Mouse (Mus musculus): ENCODE measurements around the gene Rbm4b. TPM values are rescaled to one million over a fixed set of nuclear protein-coding genes. Genes with fewer than 3 reads are reported as not detected.
A peak's percentile ranks its signal among the peaks of the same experiment; 100 is the strongest.

Rbm4b gene
- 10 to 100 TPM; 16.6 to 16.8 TPM for total RNA-seq (2021)
- long read RNA-seq, full-length matches to known transcripts, result 14 of 20 reads
- long read RNA-seq, partial matches to known transcripts, result 1 of 20 reads
- long read RNA-seq, other reads (novel, unspliced or antisense), result 5 of 20 reads

DNA sequence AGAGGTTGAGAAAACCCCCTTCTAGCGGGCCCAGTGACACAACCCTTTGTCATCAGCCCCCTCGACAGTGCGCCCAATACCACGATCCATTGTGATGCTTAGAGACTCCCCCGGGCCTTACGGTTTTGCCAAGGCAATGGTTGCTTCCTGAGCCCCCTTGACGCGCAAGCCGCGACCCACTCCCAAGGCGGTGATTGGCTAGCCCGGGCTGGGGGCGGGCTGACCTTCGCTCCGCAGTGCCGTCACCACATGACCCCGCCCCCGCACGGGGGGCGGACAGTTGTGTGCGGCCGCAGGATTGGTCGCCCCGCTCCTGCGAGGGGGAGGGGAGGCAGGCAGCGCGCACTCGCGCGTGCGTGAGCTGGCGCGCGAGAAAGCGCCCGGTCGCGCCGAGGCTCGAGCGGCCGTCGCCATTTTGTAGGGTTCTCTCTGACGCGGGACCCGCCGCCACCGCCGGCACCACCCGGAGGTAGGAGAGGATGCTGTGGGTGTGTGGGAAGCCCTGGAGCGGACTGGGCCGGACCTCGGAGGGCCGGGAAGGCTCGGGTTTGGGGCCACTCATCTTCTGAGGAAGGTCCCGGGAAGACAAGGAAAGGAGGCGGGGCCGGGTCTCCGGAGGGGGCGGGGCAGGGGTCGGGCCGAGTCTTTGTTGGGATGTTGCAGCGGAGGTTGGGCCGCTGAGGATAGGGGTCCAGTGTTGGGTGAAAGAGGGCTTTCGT, at the start of gene Rbm4b:
Gene Rbm4b, plus strand, starts transcription at position 305 of the 719 bp plus-strand sequence.
- peak; percentile 97 to 99 for DNase-seq (ENCODE audit: low spot score in 2 of 2)

DNA sequence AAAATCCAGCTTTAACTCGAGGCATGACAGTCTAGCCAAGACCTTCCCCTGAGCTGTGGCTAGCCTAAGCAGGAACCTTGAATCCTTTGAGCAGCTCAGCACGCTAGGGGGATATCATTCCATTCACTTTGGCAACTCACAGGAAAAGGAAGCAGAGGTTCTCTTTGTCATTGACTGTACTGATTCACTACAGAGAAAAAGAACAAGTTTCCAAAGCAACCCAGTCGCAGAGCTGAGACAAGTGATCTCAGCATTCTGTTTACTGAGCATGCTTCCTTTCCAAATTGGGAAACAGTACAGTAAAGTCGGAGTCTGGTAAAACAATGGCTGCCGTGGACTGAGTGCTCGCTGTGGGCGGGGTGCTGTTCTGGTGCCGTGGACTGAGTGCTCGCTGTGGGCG, 47.5 kb upstream of the Rbm4b start:
- no peak for DNase-seq (ENCODE audit: low spot score in 2 of 2)

- DNase-seq (ENCODE audit: low spot score in 2 of 2), result peak; percentile 42 to 61
These were observed 45.1 kb upstream of the Rbm4b start, which contains the start of gene Sptbn2 for GRCm38 (mm10) chr19:4711098-4711600. Sptbn2 (plus strand) TSS chr19:4711167.

DNA sequence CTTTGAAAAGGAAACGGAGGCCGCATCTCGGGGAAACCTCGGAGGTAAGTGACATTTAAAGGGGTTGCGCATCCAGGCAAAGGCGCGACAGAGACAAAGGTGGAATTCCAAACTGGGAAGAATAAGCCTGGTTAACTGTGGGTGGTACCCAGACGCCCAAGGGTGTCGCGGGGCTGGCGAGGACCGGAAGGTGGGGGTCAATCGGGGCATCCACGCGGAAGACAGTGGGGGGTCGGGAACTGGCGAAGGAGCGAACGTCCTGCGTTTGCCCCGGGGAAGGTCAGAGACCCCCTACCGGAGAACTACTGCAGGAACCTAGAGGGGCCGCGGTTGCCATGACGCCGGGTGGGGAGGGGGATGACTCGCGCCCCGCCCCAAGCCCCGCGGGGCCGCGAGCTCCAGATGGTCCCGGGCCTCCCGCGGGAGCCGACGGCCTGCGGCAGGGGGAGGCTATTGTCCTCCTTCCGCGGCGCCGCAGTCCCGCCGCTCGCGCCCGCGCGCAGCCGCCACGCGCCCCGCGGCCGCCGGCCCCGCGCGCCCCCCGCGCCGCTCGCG, 44.6 kb upstream of the Rbm4b start:
- DNase-seq (ENCODE audit: low spot score in 2 of 2), result peak; percentile 52 to 64

DNA sequence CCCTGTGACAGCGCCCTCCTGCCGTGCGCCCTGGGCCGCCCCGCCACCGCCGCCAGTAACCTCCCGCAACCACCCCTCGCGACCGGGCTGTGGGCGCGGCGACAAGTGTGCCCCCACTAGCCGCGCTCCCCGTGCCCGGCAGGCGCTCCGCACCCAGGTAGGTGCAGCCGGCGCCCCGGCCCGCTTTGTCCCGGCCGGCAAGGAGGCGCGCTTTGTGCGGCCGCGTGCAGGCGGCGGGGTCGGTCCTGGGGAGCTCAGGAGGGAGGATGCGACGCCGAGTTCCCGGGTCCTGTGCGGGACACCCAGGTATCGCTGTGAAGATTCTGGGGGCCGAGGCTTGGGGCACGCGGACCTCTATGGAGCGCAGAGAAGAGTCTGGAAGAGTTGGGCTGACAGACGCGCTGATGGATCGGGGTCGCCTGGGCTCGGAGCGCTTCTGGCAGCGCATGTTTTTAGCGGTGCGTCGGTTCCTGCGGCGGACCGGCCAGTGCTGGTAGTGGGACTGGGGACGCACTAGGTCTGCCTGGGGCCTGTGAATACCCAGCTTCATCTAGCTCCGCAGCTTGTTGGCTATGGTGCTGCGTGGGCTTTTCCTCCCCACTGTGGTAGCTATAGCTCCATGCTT, 44.0 kb upstream of the Rbm4b start:
- DNase-seq (ENCODE audit: low spot score in 2 of 2), result peak; percentile 40 to 49

DNA sequence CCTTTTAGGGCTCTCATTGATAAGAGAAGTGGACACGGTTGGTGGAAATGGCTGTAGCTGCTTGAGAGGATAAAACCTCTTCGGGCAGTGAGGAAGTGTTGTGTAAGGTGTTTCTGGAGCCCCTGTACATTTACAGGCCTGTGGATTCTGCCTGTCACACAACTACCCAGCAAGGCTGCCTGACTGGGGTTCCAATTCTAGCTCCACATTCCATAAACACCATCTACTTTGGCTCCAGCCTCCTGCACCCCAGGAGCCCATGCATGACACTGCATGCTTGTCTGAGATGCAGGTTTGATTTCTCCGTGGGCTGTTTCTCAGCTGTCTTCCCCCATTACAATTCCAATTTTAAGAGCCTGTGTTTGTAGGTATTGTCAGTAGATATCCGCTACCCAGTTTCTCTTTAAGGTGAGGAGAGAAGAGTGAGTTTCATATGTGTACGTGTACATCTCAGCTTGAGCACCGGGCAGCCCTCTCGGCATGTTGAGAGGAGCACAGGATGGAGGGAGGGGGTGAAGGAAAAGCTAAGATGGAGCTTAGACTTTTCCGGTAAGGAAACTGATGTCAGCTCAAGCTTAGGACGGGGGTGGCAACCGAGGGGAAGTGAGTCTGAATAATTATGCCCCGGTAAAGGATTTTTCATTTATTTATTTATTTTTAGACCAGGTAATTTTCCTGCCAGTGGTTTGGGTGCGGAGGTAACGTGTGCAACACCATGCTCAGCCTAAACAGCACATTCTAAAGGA, 43.3 kb upstream of the Rbm4b start:
- DNase-seq (ENCODE audit: low spot score in 2 of 2), result no peak

DNA sequence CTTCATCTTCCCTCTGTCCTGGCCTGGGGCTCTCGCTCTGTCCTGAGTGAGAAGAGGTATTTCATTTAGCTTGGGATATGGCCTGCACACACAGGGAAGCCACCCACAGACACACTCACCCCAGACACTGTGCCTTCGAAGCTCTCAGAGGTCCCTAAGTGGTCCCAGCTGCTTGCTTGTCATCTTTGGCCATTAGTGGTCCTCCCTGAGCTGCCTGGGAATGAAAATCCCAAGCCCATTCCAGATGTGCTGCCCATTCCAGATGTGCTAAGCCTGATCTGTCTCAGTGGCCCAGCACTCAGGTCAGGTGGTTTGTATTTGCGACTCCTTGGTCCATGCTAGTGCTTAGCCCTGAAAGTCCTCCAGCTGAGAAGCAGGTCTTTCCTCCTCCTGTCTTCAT, 42.4 kb upstream of the Rbm4b start:
- DNase-seq (ENCODE audit: low spot score in 2 of 2), result no peak

DNA sequence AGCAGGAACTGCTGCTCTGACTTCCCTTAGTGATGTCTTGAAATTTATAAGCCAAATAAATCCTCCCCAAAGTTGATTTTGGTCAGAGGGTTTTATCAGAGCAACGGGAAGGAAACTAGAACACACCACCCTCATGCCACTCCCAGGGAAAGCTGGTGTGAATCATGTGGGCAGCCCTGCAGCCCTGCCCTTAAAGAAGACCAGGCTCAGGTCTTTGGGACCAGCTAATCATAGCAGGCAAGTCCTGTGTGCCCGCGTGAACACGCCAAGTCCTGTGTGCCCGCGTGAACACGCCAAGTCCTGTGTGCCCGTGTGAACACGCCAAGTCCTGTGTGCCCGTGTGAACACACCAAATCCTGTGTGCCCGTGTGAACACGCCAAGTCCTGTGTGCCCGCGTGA, 39.5 kb upstream of the Rbm4b start:
- DNase-seq (ENCODE audit: low spot score in 2 of 2), result no peak

- no peak for DNase-seq (ENCODE audit: low spot score in 2 of 2)
These were observed 39.0 kb upstream of the Rbm4b start for GRCm38 (mm10) chr19:4717281-4717680.

DNA sequence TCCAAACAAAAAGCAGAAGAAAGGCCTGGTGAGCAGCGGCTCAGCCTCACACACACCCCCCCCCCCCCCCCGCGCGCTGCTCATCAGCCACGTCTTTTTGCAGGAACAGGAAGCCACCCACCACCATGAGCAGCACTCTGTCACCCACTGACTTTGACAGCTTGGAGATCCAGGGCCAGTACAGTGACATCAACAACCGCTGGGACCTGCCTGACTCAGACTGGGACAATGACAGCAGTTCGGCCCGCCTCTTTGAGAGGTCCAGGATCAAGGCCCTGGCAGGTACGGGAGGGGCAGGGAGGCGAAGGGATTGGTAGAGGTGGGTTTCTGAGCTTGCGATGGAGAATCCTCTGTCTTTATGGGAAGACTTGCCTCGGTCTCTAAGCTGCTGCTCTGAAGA, 37.6 kb upstream of the Rbm4b start:
- no peak for DNase-seq (ENCODE audit: low spot score in 2 of 2)

DNA sequence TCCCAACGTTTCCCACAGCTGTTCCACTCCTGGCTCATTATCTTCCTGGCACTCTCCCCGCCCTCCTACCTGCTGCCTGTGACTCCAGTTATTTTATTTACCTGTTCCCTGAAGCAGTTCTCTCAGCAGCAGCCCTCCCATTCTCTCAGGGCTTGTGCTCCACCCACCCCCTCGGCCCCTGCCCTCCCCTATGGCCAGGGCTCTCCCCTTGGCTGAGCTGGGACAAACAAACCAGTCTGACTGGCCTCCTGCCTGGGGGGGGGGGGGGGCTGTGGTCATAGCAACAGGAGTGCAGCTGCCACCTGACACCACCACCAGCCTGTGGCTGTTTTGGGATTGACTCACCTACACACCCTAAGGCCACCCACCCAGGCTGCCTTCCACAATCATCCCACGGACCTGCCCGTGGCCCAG, 36.9 kb upstream of the Rbm4b start:
- no peak for DNase-seq (ENCODE audit: low spot score in 2 of 2)

- no peak for DNase-seq (ENCODE audit: low spot score in 2 of 2)
These were observed 36.2 kb upstream of the Rbm4b start for GRCm38 (mm10) chr19:4720112-4720511.

- no peak for DNase-seq (ENCODE audit: low spot score in 2 of 2)
These were observed 35.5 kb upstream of the Rbm4b start for GRCm38 (mm10) chr19:4720671-4721244.

DNA sequence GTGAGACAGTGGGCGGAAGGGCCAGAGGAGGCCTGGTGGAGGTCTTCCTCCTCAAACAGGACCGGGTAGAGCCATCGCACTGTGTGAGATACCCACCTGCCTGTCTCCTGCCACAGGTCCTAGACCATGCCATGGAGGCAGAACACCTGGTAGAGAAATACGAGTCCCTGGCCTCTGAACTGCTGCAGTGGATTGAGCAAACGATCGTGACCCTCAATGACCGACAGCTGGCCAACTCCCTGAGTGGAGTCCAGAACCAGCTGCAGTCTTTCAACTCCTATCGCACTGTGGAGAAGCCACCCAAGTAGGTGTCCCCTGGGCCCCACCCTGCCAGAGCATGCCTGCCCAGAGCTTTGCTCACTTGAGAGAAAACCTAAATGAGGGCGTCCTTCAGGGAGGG, 27.1 kb upstream of the Rbm4b start:
- no peak for DNase-seq (ENCODE audit: low spot score in 2 of 2)

- DNase-seq (ENCODE audit: low spot score in 2 of 2), result no peak
These were observed 23.2 kb upstream of the Rbm4b start for GRCm38 (mm10) chr19:4733052-4733451.

DNA sequence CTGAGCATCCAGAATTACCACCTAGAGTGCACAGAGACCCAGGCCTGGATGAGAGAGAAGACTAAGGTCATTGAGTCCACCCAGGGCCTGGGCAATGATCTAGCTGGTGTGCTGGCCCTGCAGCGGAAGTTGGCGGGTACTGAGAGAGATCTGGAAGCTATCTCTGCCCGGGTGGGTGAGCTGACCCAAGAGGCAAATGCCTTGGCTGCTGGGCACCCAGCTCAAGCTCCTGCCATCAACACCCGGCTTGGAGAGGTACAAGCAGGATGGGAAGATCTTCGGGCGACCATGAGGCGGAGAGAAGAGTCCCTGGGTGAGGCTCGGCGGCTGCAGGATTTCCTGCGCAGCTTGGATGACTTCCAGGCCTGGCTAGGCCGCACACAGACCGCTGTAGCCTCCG, 18.4 kb upstream of the Rbm4b start:
- no peak for DNase-seq (ENCODE audit: low spot score in 2 of 2)

DNA sequence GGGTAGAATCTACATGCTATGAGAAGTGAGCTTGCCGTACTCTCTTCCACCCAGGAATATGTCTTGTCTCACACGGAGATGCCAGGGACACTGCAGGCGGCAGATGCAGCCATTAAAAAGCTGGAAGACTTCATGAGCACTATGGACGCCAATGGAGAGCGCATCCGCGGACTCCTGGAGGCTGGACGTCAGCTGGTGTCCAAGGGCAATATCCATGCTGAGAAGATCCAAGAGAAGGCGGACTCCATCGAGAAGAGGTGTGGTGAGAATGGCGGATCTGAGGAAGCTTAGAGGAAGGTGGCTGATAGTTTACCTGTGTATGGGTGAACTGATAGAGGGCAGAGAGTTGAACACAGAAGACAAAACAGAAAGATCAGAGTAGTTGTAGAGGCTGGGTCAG, 17.2 kb upstream of the Rbm4b start:
- no peak for DNase-seq (ENCODE audit: low spot score in 2 of 2)

DNA sequence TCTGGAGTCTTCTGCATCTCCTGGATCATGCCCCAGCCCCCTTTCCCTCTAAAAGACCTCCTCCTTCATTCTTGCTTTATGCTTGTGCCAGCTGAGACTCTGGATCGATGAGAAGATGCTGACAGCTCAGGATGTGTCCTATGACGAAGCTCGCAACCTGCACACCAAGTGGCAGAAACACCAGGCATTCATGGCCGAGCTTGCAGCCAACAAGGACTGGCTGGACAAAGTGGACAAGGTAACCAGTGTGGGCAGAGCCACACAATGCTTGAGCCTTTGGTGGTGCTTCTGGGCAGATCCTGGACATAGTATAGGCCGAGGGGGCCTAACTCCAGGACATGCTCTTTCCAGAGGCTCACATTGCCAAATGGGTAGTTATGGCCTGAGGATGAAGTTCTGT, 16.5 kb upstream of the Rbm4b start:
- DNase-seq (ENCODE audit: low spot score in 2 of 2), result no peak

DNA sequence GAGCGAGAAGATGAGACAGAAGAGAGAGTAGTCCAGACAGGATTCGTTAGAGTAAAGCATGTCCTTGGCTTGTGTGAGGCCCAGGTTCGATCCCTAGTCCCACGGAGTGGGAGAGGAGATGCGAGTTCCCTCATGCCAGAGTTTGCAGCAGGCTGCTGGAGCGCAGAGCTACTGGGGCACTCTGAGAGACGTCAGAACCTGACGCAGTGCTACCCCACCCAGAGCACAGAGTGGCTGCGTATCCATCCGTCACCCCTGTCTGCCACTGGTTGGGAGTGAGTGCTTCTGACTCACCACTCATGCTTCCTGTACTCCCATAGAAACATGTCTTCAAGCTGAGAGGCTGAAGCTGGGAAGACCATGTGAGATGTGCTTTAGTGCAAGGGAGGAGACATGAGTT, 14.8 kb upstream of the Rbm4b start:
- DNase-seq (ENCODE audit: low spot score in 2 of 2), result no peak

DNA sequence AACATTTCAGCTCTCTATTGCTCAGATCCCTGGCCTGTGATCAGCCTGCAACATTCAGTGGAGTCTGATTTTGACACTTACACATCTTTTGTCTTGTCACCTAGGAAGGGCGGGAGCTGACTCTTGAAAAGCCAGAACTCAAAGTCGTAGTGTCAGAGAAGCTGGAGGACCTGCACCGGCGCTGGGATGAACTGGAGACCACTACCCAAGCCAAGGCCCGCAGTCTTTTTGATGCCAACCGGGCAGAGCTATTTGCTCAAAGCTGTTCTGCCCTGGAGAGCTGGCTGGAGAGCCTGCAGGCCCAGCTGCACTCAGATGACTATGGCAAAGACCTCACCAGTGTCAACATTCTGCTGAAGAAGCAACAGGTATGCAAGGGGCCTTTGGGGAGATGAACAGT, 14.1 kb upstream of the Rbm4b start:
- no peak for DNase-seq (ENCODE audit: low spot score in 2 of 2)

DNA sequence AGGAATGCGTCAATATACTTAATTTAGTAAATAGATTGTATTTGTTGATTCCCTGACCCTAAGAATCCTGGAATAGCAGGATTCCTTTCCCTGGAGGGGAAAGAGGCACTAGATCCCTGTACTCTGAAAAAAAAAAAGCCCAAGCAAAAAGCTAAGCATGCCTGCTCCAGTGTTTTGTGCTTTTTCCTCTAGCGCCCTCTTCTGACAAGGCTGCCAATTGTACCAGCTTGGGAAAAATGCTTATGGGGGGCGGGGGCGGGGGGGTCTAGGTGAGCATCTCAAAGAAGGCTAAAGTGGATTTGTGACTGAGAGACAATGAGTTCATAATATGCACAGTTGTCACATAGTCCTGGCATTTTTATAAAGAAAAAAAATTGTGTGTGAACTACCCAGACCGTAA, 12.8 kb upstream of the Rbm4b start:
- peak in 1 of 2 experiments; percentile 57 for DNase-seq (ENCODE audit: low spot score in 2 of 2)

Measured in layer of hippocampus, postnatal 10 days (tissue).